Mouse (Mus musculus) erythroblast, embryonic 14.5 days (primary cell): ENCODE measurements around the gene Nr0b2.

Experiments
- GATA1 ChIP-seq: IDR thresholded peaks from 2 replicates; pipeline ENCODE4 v1.6.1; 2012; ENCODE audit warnings: low read length, inconsistent platforms, mixed read lengths
- TAL1 ChIP-seq: IDR thresholded peaks from 3 replicates; pipeline ENCODE4 v1.6.1; 2012; ENCODE audit warnings: low read length, inconsistent platforms, mixed read lengths

GRCm38 (mm10) chr4:133595538-133595937 is 42.4 kb downstream of the Nr0b2 start:
- TF ChIP-seq GATA1 (no peak), TAL1 (no peak)
